Mouse (Mus musculus): ENCODE results near the gene Cer1. TPM values are rescaled to one million over a fixed set of nuclear protein-coding genes. Genes with fewer than 3 reads are reported as not detected.

The Cer1 gene
- polyA plus RNA-seq, 1 experiment from 2014 or later, result not detected

- no peaks in the 10 kb centered on the region for H3K36me3 ChIP-seq
- H3K4me3 ChIP-seq, result no peak overlapping the region
- no peak overlapping the region for H3K27ac ChIP-seq (replicated peaks)
- H3K9me3 ChIP-seq, result no peaks in the 10 kb centered on the region
- H3K9ac ChIP-seq (replicated peaks), result no peak overlapping the region
- no peaks in the 10 kb centered on the region for H3K27me3 ChIP-seq
- ATAC-seq (ENCODE audit: low FRiP score, low read depth), result no peak
- no peaks in the 10 kb centered on the region for H3K4me1 ChIP-seq
- 85% methylated on average over 5 of the region's 5 CpGs for WGBS
- H3K4me2 ChIP-seq (replicated peaks), result no peak overlapping the region
Observed at GRCm38 (mm10) chr4:82892247-82892646, 7.3 kb upstream of the Cer1 start.

GRCm38 (mm10) chr4:82891566-82891965 lies 6.6 kb upstream of the Cer1 start:
- Histone ChIP-seq H3K4me3 (no peak overlapping the region), H3K27ac (replicated peaks) (no peak overlapping the region), H3K27me3 (no peaks in the 10 kb centered on the region), H3K4me1 (no peaks in the 10 kb centered on the region), H3K36me3 (no peaks in the 10 kb centered on the region), H3K9me3 (no peaks in the 10 kb centered on the region), H3K9ac (replicated peaks) (no peak overlapping the region), H3K4me2 (replicated peaks) (no peak overlapping the region)
- WGBS, result 81% methylated on average over 2 of the region's 2 CpGs
- ATAC-seq (ENCODE audit: low FRiP score, low read depth), result no peak

- H3K4me3 ChIP-seq, result no peak overlapping the region
- ATAC-seq (ENCODE audit: low FRiP score, low read depth), result no peak
- no peaks in the 10 kb centered on the region for H3K27me3 ChIP-seq
- 82% methylated on average over 7 of the region's 7 CpGs for WGBS
- no peaks in the 10 kb centered on the region for H3K4me1 ChIP-seq
- H3K9me3 ChIP-seq, result no peaks in the 10 kb centered on the region
- H3K36me3 ChIP-seq, result no peaks in the 10 kb centered on the region
- H3K27ac ChIP-seq (replicated peaks), result no peak overlapping the region
- no peak overlapping the region for H3K4me2 ChIP-seq (replicated peaks)
- H3K9ac ChIP-seq (replicated peaks), result no peak overlapping the region
Observed at GRCm38 (mm10) chr4:82891049-82891448, 6.1 kb upstream of the Cer1 start.

GRCm38 (mm10) chr4:82890585-82890984 lies 5.6 kb upstream of the Cer1 start:
- no peaks in the 10 kb centered on the region for H3K36me3 ChIP-seq
- no peaks in the 10 kb centered on the region for H3K9me3 ChIP-seq
- 76% methylated on average over 4 of the region's 4 CpGs for WGBS
- H3K27ac ChIP-seq (replicated peaks), result no peak overlapping the region
- no peaks in the 10 kb centered on the region for H3K27me3 ChIP-seq
- no peak overlapping the region for H3K9ac ChIP-seq (replicated peaks)
- no peak for ATAC-seq (ENCODE audit: low FRiP score, low read depth)
- no peak overlapping the region for H3K4me2 ChIP-seq (replicated peaks)
- H3K4me3 ChIP-seq, result no peak overlapping the region
- H3K4me1 ChIP-seq, result no peaks in the 10 kb centered on the region

- peaks cover 5% of the 10 kb centered on the region; the same call in 1 of the 2 replicates for H3K4me1 ChIP-seq
- H3K36me3 ChIP-seq, result no peaks in the 10 kb centered on the region
- H3K4me2 ChIP-seq (replicated peaks), result no peak overlapping the region
- H3K9ac ChIP-seq (replicated peaks), result no peak overlapping the region
- H3K27me3 ChIP-seq, result no peaks in the 10 kb centered on the region
- H3K9me3 ChIP-seq, result no peaks in the 10 kb centered on the region
- H3K27ac ChIP-seq (replicated peaks), result no peak overlapping the region
- 66% methylated on average over 2 of the region's 2 CpGs for WGBS
- ATAC-seq (ENCODE audit: low FRiP score, low read depth), result no peak
- no peak overlapping the region for H3K4me3 ChIP-seq
Observed at GRCm38 (mm10) chr4:82886148-82886547, 1.2 kb upstream of the Cer1 start.

- Histone ChIP-seq H3K27ac (replicated peaks) (no peak overlapping the region), H3K9ac (replicated peaks) (no peak overlapping the region), H3K36me3 (no peaks in the 10 kb centered on the region), H3K4me1 (peaks cover 5% of the 10 kb centered on the region; the same call in 1 of the 2 replicates), H3K9me3 (no peaks in the 10 kb centered on the region), H3K27me3 (no peaks in the 10 kb centered on the region), H3K4me2 (replicated peaks) (no peak overlapping the region), H3K4me3 (no peak overlapping the region)
- ATAC-seq (ENCODE audit: low FRiP score, low read depth), result no peak
- 71% methylated on average over 1 of the region's 1 CpGs for WGBS
Observed at GRCm38 (mm10) chr4:82885535-82885913, 576 bp upstream of the Cer1 start.

GRCm38 (mm10) chr4:82882500-82882899 lies 2.4 kb downstream of the Cer1 start:
- Histone ChIP-seq H3K9me3 (no peaks in the 10 kb centered on the region), H3K4me1 (peaks cover 5% of the 10 kb centered on the region; the same call in 1 of the 2 replicates), H3K4me3 (no peak overlapping the region), H3K9ac (replicated peaks) (no peak overlapping the region), H3K27me3 (no peaks in the 10 kb centered on the region), H3K36me3 (no peaks in the 10 kb centered on the region), H3K27ac (replicated peaks) (no peak overlapping the region), H3K4me2 (replicated peaks) (no peak overlapping the region)
- 82% methylated on average over 9 of the region's 9 CpGs for WGBS
- ATAC-seq (ENCODE audit: low FRiP score, low read depth), result no peak

GRCm38 (mm10) chr4:82881366-82881765 lies 3.6 kb downstream of the Cer1 start:
- WGBS, result 90% methylated on average over 3 of the region's 3 CpGs
- Histone ChIP-seq H3K4me2 (replicated peaks) (no peak overlapping the region), H3K36me3 (no peaks in the 10 kb centered on the region), H3K4me1 (peaks cover 5% of the 10 kb centered on the region; the same call in 1 of the 2 replicates), H3K9me3 (no peaks in the 10 kb centered on the region), H3K4me3 (no peak overlapping the region), H3K27me3 (no peaks in the 10 kb centered on the region), H3K27ac (replicated peaks) (no peak overlapping the region), H3K9ac (replicated peaks) (no peak overlapping the region)
- ATAC-seq (ENCODE audit: low FRiP score, low read depth), result no peak

GRCm38 (mm10) chr4:82880243-82880642 lies 4.7 kb downstream of the Cer1 start:
- peaks cover 5% of the 10 kb centered on the region; the same call in 1 of the 2 replicates for H3K4me1 ChIP-seq
- ATAC-seq (ENCODE audit: low FRiP score, low read depth), result no peak
- no peaks in the 10 kb centered on the region for H3K9me3 ChIP-seq
- no peak overlapping the region for H3K4me2 ChIP-seq (replicated peaks)
- H3K27me3 ChIP-seq, result no peaks in the 10 kb centered on the region
- H3K4me3 ChIP-seq, result no peak overlapping the region
- no peak overlapping the region for H3K9ac ChIP-seq (replicated peaks)
- WGBS, result 88% methylated on average over 2 of the region's 2 CpGs
- H3K27ac ChIP-seq (replicated peaks), result no peak overlapping the region
- H3K36me3 ChIP-seq, result no peaks in the 10 kb centered on the region

- 86% methylated on average over 6 of the region's 6 CpGs for WGBS
- Histone ChIP-seq H3K4me1 (no peaks in the 10 kb centered on the region), H3K27ac (replicated peaks) (no peak overlapping the region), H3K4me3 (no peak overlapping the region), H3K36me3 (no peaks in the 10 kb centered on the region), H3K9me3 (no peaks in the 10 kb centered on the region), H3K27me3 (no peaks in the 10 kb centered on the region), H3K4me2 (replicated peaks) (no peak overlapping the region), H3K9ac (replicated peaks) (no peak overlapping the region)
- no peak for ATAC-seq (ENCODE audit: low FRiP score, low read depth)
Observed at GRCm38 (mm10) chr4:82879152-82879551, 5.8 kb downstream of the Cer1 start.

- H3K9ac ChIP-seq (replicated peaks), result no peak overlapping the region
- no peak overlapping the region for H3K27ac ChIP-seq (replicated peaks)
- no peak overlapping the region for H3K4me3 ChIP-seq
- no peaks in the 10 kb centered on the region for H3K36me3 ChIP-seq
- no peak overlapping the region for H3K4me2 ChIP-seq (replicated peaks)
- H3K4me1 ChIP-seq, result peaks cover 7% of the 10 kb centered on the region
- no peak for ATAC-seq (ENCODE audit: low FRiP score, low read depth)
- H3K9me3 ChIP-seq, result no peaks in the 10 kb centered on the region
- H3K27me3 ChIP-seq, result no peaks in the 10 kb centered on the region
- WGBS, result 90% methylated on average over 2 of the region's 2 CpGs
Observed at GRCm38 (mm10) chr4:82876656-82877055, 8.3 kb downstream of the Cer1 start.

- no peak overlapping the region for H3K9ac ChIP-seq (replicated peaks)
- no peaks in the 10 kb centered on the region for H3K36me3 ChIP-seq
- 77% methylated on average over 4 of the region's 4 CpGs for WGBS
- H3K4me2 ChIP-seq (replicated peaks), result no peak overlapping the region
- H3K4me1 ChIP-seq, result peaks cover 7% of the 10 kb centered on the region
- H3K27me3 ChIP-seq, result no peaks in the 10 kb centered on the region
- no peaks in the 10 kb centered on the region for H3K9me3 ChIP-seq
- ATAC-seq (ENCODE audit: low FRiP score, low read depth), result no peak
- no peak overlapping the region for H3K4me3 ChIP-seq
- H3K27ac ChIP-seq (replicated peaks), result no peak overlapping the region
Observed at GRCm38 (mm10) chr4:82875532-82875931, 9.4 kb downstream of the Cer1 start.

GRCm38 (mm10) chr4:82874791-82875190 lies 10.2 kb downstream of the Cer1 start:
- Histone ChIP-seq H3K36me3 (no peaks in the 10 kb centered on the region), H3K27me3 (no peaks in the 10 kb centered on the region), H3K4me2 (replicated peaks) (no peak overlapping the region), H3K9ac (replicated peaks) (no peak overlapping the region), H3K9me3 (no peaks in the 10 kb centered on the region), H3K4me1 (peaks cover 7% of the 10 kb centered on the region), H3K4me3 (no peak overlapping the region), H3K27ac (replicated peaks) (no peak overlapping the region)
- no peak for ATAC-seq (ENCODE audit: low FRiP score, low read depth)
- WGBS, result 66% methylated on average over 4 of the region's 4 CpGs

All from midbrain, embryonic 12.5 days (tissue).